Mouse (Mus musculus): Measurements from ENCODE around the gene Sh2b1.
"Not testable (repeated sequence)": the region's sequence is repeated elsewhere in the genome, so short reads cannot be mapped to it uniquely, and the experiment has no call there.

Sh2b1 gene

DNA sequence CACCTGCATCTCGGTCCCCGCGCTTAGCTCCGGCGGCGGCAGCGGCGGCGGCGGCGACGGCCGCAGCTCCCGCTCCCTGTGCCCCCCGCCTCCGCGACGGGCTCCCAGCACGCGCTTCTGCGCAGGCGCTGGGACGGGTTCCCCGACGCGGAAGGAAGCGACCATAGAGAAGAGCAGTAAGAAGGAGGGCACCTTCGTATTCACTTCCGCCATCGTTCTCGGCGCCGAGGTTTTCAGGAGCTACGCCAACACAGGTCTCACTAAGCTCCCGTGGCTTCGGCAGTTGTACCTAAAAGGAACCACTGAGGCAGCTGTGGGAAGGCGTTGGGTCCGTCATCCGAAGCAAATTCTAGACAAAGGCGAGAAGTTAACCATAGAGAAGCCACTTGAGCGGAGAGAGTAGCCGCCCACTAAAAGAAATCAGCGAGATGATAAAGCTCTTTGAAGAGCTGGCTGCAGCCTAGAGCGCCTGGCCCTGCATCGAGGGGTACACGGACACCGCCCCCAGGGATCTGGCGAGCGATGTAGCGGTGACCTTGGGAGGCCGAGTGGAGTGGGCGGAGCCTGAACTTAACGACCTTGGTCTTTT, at the start of gene Sh2b1:
Gene Sh2b1, minus strand, starts transcription at position 432 of the 589 bp plus-strand sequence.
- DNase-seq (ENCODE audit: low spot score in 2 of 2): peak; percentile 88 to 91

DNA sequence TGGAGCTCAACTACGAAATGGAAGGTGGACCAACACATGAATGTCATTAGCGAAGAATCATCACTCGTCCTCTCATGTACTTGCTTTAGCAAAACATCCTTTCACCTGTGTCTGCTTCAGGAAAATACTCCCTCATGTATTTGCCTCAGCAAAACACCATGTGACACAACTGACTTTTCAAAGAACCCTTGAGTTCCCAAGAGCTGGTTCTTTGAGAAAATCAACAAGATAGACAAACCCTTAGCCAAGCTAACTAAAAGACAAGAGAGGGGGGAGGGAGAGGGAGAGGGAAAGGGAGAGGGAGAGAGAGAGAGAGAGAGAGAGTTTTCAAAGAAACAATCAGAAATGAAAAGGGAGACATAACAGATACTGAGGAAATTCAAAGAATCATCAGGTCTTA, 48.1 kb upstream of the Sh2b1 start:
- no peak for DNase-seq (ENCODE audit: low spot score in 2 of 2)

GRCm38 (mm10) chr7:126519513-126519912, 44.3 kb upstream of the Sh2b1 start:
- no peak for DNase-seq (ENCODE audit: low spot score in 2 of 2)

DNA sequence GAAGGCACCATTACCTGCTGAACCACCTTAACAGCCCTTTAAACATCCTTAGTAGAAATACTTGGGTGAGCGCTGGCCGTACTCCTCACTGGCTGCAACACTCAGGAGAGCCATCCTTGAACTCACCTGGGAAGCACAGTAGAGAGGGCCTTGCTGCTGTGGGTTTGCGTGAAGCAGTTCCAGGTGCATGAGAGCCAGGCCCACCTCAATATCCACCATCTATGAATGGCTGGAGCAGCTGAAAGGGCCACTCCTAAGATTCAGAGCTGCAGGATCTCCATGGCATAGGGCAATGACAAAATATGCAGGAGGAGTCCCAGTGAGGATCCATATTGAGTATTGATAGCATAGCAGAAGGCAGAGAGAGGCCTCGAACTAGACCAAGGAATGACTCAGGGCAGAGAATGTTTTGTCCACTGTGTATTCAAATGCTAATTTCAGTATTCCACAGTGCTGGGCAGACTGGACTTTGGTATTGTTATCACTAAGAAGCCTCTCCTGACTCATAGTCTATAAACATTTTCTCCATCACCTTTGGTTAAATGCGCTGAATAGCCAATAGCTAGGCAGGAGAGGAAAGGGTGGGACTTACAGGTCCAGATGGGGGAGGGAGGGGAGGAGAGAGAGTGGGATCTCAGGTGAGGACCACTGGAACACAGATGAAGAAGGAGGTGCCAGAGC, 43.2 kb upstream of the Sh2b1 start:
- DNase-seq (ENCODE audit: low spot score in 2 of 2): no peak

DNA sequence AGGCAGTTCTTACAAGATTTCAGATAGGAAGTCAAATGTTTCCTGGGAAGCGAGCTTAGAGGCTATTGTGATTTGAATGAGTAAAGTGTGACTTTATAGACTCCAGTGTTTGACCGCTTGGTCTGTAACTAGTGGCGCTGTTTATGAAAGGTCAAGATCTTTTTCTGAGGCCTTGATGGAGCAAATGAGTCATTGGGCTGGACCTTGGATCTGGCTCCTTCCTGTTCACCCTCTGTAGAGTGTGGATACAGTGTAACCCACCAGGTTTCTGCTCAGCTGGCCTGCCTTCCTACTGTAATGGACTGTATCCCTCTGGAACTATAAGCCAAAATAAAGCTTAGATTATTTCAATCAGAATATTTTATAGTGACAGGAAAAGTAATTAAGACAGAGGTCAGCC, 36.1 kb upstream of the Sh2b1 start:
- no peak for DNase-seq (ENCODE audit: low spot score in 2 of 2)

GRCm38 (mm10) chr7:126507126-126507778, 32.0 kb upstream of the Sh2b1 start:
- no peak for DNase-seq (ENCODE audit: low spot score in 2 of 2)

DNA sequence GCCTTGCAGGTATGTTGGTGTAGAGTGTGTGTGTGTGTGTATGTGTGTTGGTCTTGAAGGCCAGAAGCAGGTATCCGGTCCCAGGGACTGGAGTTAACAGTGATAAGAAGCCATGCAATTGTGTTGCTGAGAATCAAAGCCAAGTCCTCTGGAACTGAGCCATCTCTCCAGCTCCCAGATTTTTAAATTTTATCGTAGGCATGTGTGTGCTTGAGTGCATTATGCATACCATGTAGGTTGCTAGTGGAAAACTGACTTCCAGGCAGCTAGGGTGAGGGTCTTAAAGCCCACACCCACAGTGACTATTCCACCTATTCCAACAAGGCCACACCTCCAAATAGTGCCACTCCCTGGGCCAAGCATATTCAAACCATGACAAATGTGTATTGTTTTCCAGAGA, 29.7 kb upstream of the Sh2b1 start:
- DNase-seq (ENCODE audit: low spot score in 2 of 2): no peak

GRCm38 (mm10) chr7:126503273-126503878, 28.2 kb upstream of the Sh2b1 start, which contains the start of gene Atxn2l:
Gene Atxn2l, minus strand, starts transcription at chr7:126503437.
- peak; percentile 98 for DNase-seq (ENCODE audit: low spot score in 2 of 2)

GRCm38 (mm10) chr7:126502751-126503150, 27.5 kb upstream of the Sh2b1 start:
- DNase-seq (ENCODE audit: low spot score in 2 of 2): no peak

- DNase-seq (ENCODE audit: low spot score in 2 of 2): peak; percentile 86 to 89
These were observed 27.0 kb upstream of the Sh2b1 start for GRCm38 (mm10) chr7:126502023-126502741.

GRCm38 (mm10) chr7:126501684-126502022, 26.4 kb upstream of the Sh2b1 start:
- DNase-seq (ENCODE audit: low spot score in 2 of 2): no peak

GRCm38 (mm10) chr7:126499416-126499815, 24.2 kb upstream of the Sh2b1 start:
- no peak for DNase-seq (ENCODE audit: low spot score in 2 of 2)

GRCm38 (mm10) chr7:126497966-126498365, 22.7 kb upstream of the Sh2b1 start:
- DNase-seq (ENCODE audit: low spot score in 2 of 2): no peak

- DNase-seq (ENCODE audit: low spot score in 2 of 2): no peak
These were observed 21.3 kb upstream of the Sh2b1 start for GRCm38 (mm10) chr7:126496475-126496874.

DNA sequence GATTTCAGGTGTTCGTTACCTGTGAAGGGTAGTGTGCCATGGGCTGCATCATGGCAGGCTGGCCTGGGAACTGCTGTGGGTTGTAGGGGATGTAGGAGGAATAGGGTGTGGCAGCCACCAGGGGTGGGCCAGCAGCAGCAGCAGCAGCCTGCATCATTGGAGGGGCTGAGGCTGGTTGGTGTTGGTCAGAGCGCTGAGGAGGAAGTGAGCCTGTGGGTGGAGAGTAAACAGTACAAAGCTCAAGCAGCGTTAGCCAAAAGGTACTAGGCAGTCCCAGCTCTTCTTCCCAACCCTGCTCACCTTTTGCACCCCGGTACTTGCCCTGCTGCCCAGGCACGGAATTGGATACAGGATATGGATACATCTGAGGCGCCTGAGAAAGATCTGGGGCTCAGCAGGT, 18.9 kb upstream of the Sh2b1 start:
- DNase-seq (ENCODE audit: low spot score in 2 of 2): no peak

DNA sequence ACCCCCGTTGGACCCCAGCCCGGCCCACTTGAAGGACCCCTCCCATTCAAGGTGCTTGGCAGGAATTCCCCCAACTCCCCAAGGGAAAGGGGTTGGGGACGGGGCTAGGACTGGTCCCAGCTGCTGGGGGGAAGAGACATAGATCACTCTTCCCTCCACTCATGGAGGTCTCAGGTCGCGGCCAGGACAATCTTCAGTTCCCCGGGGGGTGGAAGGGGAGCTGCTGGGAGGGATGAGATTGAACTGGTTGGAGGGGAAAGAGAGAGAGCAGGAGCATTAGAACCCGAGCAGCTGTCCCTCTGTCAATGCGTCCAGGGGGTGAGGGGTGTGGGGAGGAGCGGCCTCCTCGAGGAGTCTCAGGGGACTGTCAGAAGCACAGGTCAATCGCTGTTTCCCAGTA, 16.7 kb upstream of the Sh2b1 start:
- DNase-seq (ENCODE audit: low spot score in 2 of 2): no peak

DNA sequence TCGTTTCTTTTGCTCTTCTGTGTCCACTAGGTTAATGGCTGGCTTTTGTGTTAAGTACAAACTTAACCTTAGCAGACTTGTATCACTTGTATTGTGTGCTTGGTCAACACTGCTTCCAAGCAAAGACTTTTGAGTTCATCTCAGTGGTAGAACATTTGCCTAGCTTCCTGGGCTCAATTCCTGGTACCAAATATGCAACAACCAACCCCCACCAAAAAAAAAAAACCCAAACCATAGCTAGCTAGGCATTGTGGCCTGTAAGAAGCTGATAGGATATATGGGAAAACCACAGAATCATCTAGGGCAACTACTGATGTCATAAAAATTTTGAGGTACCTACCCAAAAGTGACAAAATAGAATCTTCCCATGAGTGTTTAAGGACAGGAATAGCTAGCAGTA, 15.8 kb upstream of the Sh2b1 start:
- DNase-seq (ENCODE audit: low spot score in 2 of 2): no peak

- not testable (repeated sequence) for DNase-seq (ENCODE audit: low spot score in 2 of 2)
These were observed 12.6 kb upstream of the Sh2b1 start for GRCm38 (mm10) chr7:126487617-126488385.

DNA sequence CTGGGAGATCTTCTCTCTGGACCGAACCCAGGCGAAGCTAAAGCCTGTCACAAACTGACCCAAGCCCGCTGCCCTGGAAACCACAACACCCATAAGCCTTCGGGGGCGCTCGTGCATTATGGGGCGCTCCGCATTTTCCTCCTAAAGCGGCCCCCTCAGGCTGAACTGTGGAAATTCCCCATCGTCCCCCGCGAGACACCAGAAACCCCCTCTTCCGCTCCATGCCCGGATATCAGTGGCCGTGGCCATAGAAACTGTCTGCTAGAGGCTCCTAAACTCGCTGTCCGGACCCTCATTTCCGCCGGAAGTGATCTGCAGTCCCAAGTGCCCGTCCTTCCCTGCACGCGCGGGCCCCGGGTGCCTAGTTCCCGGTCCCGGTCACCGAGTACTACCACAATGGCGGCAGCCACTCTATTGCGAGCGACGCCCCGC, 11.8 kb upstream of the Sh2b1 start, which contains the start of gene Tufm:
Gene Tufm, plus strand, starts transcription at position 310 of the 432 bp plus-strand sequence.
- peak; percentile 97 for DNase-seq (ENCODE audit: low spot score in 2 of 2)

- peak; percentile 76 to 81 for DNase-seq (ENCODE audit: low spot score in 2 of 2)
These were observed 7.2 kb upstream of the Sh2b1 start for GRCm38 (mm10) chr7:126482392-126482871.

GRCm38 (mm10) chr7:126481699-126482098, 6.5 kb upstream of the Sh2b1 start:
- DNase-seq (ENCODE audit: low spot score in 2 of 2): no peak

Measured in spleen, postnatal 36 days (tissue).